In genomic region chr10:52106164-52106757, GRCm38 (mm10) we compare ENCODE assay signal across 8 mouse cellular contexts.
DNase-seq lines count a peak whose midpoint lies in the region; ATAC-seq and TF ChIP-seq lines count a peak whose summit lies in the region.
"Had no signal": no experiment of that assay in that cellular context is flagged by ENCODE, and none has a peak within 500 bp of the region (broad histone marks: within the 10 kb centered on the region; RNA-seq: fewer than 3 reads in every experiment).

No protein-coding gene starts in this region.

- no peak overlapping the region for H3K4me2 ChIP-seq in liver, embryonic 14.5 days (ENCODE audit: low read depth)
- H3K4me2 ChIP-seq in liver, embryonic 12.5 days: no peak overlapping the region
- H3K4me2 ChIP-seq in embryonic facial prominence, embryonic 14.5 days (ENCODE audit: low read depth, low read length): no peak overlapping the region
- no peak overlapping the region for H3K4me2 ChIP-seq in kidney, postnatal 0 days (ENCODE audit: low read length)
- H3K4me2 ChIP-seq in midbrain, embryonic 13.5 days (replicated peaks): no peak overlapping the region

- H3K9ac ChIP-seq in liver, embryonic 14.5 days (replicated peaks): no peak overlapping the region
- H3K9ac ChIP-seq in liver, embryonic 12.5 days: no peak overlapping the region
- no peak overlapping the region for H3K9ac ChIP-seq in embryonic facial prominence, embryonic 14.5 days (ENCODE audit: low read depth, low read length)
- no peak overlapping the region for H3K9ac ChIP-seq in kidney, postnatal 0 days (ENCODE audit: low read depth, low read length)
- H3K9ac ChIP-seq in midbrain, embryonic 13.5 days (replicated peaks): no peak overlapping the region

- DNase-seq in liver, embryonic 14.5 days (ENCODE audit: low read depth in 3 of 3, low spot score in 3 of 3): peak in 1 of 3 experiments; percentile 1
- peak; percentile 13 for DNase-seq in WW6 (ENCODE audit: low read depth, low spot score)
- peak; percentile 59 for DNase-seq in embryonic facial prominence, embryonic 14.5 days (ENCODE audit: low spot score)
- peak; percentile 78 for DNase-seq in kidney, postnatal 0 days (ENCODE audit: low spot score)

- no peak for TF ChIP-seq EP300 in liver, embryonic 14.5 days (IDR thresholded peaks at IDR 0.05; ENCODE audit: low read depth)

- H3K9me3 ChIP-seq in liver, embryonic 14.5 days (ENCODE audit: control insufficient read depth, low read length): no peaks in the 10 kb centered on the region
- H3K9me3 ChIP-seq in liver, embryonic 12.5 days (replicated peaks): no peaks in the 10 kb centered on the region
- H3K9me3 ChIP-seq in embryonic facial prominence, embryonic 14.5 days (ENCODE audit: control insufficient read depth, low read length): no peaks in the 10 kb centered on the region
- no peaks in the 10 kb centered on the region for H3K9me3 ChIP-seq in kidney, postnatal 0 days (replicated peaks; ENCODE audit: low read length)
- H3K9me3 ChIP-seq in midbrain, embryonic 13.5 days: no peaks in the 10 kb centered on the region

- H3K27me3 ChIP-seq in liver, embryonic 14.5 days (ENCODE audit: control insufficient read depth, insufficient read depth, low read length): no peaks in the 10 kb centered on the region
- H3K27me3 ChIP-seq in liver, embryonic 12.5 days (replicated peaks): no peaks in the 10 kb centered on the region
- H3K27me3 ChIP-seq in embryonic facial prominence, embryonic 14.5 days (replicated peaks; ENCODE audit: control insufficient read depth, insufficient read depth, low read length): no peaks in the 10 kb centered on the region
- H3K27me3 ChIP-seq in kidney, postnatal 0 days (ENCODE audit: insufficient read depth, low read length): no peaks in the 10 kb centered on the region
- no peaks in the 10 kb centered on the region for H3K27me3 ChIP-seq in midbrain, embryonic 13.5 days

- H3K4me3 ChIP-seq in liver, embryonic 14.5 days (ENCODE audit: insufficient read depth in 1 of 2, low read depth in 2 of 2, low read length in 2 of 2): no peak overlapping the region
- H3K4me3 ChIP-seq in liver, embryonic 12.5 days: no peak overlapping the region
- no peak overlapping the region for H3K4me3 ChIP-seq in embryonic facial prominence, embryonic 14.5 days (ENCODE audit: low read depth, low read length)
- no peak overlapping the region for H3K4me3 ChIP-seq in kidney, postnatal 0 days (replicated peaks; ENCODE audit: low read depth, low read length)
- H3K4me3 ChIP-seq in midbrain, embryonic 13.5 days (replicated peaks): no peak overlapping the region

- no peaks in the 10 kb centered on the region for H3K4me1 ChIP-seq in liver, embryonic 14.5 days (replicated peaks; ENCODE audit: control insufficient read depth in 2 of 2, insufficient read depth in 2 of 2, low read length in 1 of 2)
- H3K4me1 ChIP-seq in liver, embryonic 12.5 days: no peaks in the 10 kb centered on the region
- H3K4me1 ChIP-seq in embryonic facial prominence, embryonic 14.5 days (ENCODE audit: control insufficient read depth, insufficient read depth, low read length): no peaks in the 10 kb centered on the region
- H3K4me1 ChIP-seq in kidney, postnatal 0 days (replicated peaks; ENCODE audit: insufficient read depth, low read length): no peaks in the 10 kb centered on the region
- no peaks in the 10 kb centered on the region for H3K4me1 ChIP-seq in midbrain, embryonic 13.5 days (replicated peaks)

- WGBS in liver, embryonic 14.5 days (ENCODE audit: insufficient replicate concordance): 35% methylated on average over 4 of the region's 4 CpGs
- WGBS in liver, embryonic 12.5 days (ENCODE audit: insufficient replicate concordance): 39% methylated on average over 4 of the region's 4 CpGs
- WGBS in embryonic facial prominence, embryonic 14.5 days: 34% methylated on average over 4 of the region's 4 CpGs
- 40% methylated on average over 4 of the region's 4 CpGs for WGBS in kidney, postnatal 0 days
- 43% methylated on average over 4 of the region's 4 CpGs for WGBS in midbrain, embryonic 13.5 days

- H3K36me3 ChIP-seq in liver, embryonic 14.5 days (replicated peaks; ENCODE audit: control insufficient read depth, insufficient read depth, low read depth): no peaks in the 10 kb centered on the region
- no peaks in the 10 kb centered on the region for H3K36me3 ChIP-seq in liver, embryonic 12.5 days
- no peaks in the 10 kb centered on the region for H3K36me3 ChIP-seq in embryonic facial prominence, embryonic 14.5 days (ENCODE audit: control insufficient read depth, insufficient read depth, low read length)
- H3K36me3 ChIP-seq in kidney, postnatal 0 days (ENCODE audit: insufficient read depth, low read length): no peaks in the 10 kb centered on the region
- H3K36me3 ChIP-seq in midbrain, embryonic 13.5 days: no peaks in the 10 kb centered on the region

- H3K27ac ChIP-seq in liver, embryonic 14.5 days: no peak overlapping the region
- no peak overlapping the region for H3K27ac ChIP-seq in liver, embryonic 12.5 days
- no peak overlapping the region for H3K27ac ChIP-seq in embryonic facial prominence, embryonic 14.5 days (replicated peaks; ENCODE audit: low read depth, low read length)
- H3K27ac ChIP-seq in kidney, postnatal 0 days: no peak overlapping the region
- no peak overlapping the region for H3K27ac ChIP-seq in midbrain, embryonic 13.5 days
- H3K27ac ChIP-seq: macrophage had no signal

- ATAC-seq in liver, embryonic 14.5 days (ENCODE audit: insufficient read depth): no peak
- ATAC-seq in liver, embryonic 12.5 days: no peak
- 0 out of 2 replicates have a peak, but pooled peaks have one; percentile 37 for ATAC-seq in embryonic facial prominence, embryonic 14.5 days (ENCODE audit: low read depth)
- ATAC-seq in kidney, postnatal 0 days (replicated peaks; ENCODE audit: low FRiP score, low read depth): no peak
- peak; percentile 88 for ATAC-seq in midbrain, embryonic 13.5 days
- ATAC-seq in monocyte, adult 5-6 weeks (replicated peaks; ENCODE audit: insufficient number of reproducible peaks, low FRiP score, low TSS enrichment, poor library complexity, severe bottlenecking): no peak

- TF ChIP-seq CTCF in liver, embryonic 14.5 days (IDR thresholded peaks at IDR 0.05; ENCODE audit: low read depth): peak; percentile 55
- peak; percentile 81 for TF ChIP-seq CTCF in kidney, postnatal 0 days (IDR thresholded peaks at IDR 0.05; ENCODE audit: low read depth)

Comparison
In these comparisons a context has a peak if more than half of its experiments do, and no peak if none do; other contexts are left out.
1. ATAC-seq: peak in embryonic facial prominence, embryonic 14.5 days (single experiment) and midbrain, embryonic 13.5 days (single experiment); none in liver, embryonic 14.5 days (single experiment), liver, embryonic 12.5 days (single experiment), kidney, postnatal 0 days (single experiment) and monocyte, adult 5-6 weeks (single experiment).